ENCODE assay signal across 18 mouse cellular contexts in genomic region chr4:103540960-103541359, GRCm38 (mm10).
"Had no signal": no experiment of that assay in that cellular context is flagged by ENCODE, and none has a peak within 500 bp of the region (broad histone marks: within the 10 kb centered on the region; RNA-seq: fewer than 3 reads in every experiment).

No protein-coding gene starts in this region.

- H3K4me3 ChIP-seq: liver, embryonic 15.5 days; lung, embryonic 15.5 days; megakaryocyte, embryonic 14.5 days; midbrain, embryonic 13.5 days; midbrain, embryonic 15.5 days; neural tube, embryonic 12.5 days; stomach, embryonic 15.5 days had no signal

- ATAC-seq: liver, postnatal 0 days; lung, postnatal 0 days; midbrain, embryonic 13.5 days; midbrain, embryonic 15.5 days had no signal

- H3K4me2 ChIP-seq: liver, embryonic 15.5 days; lung, embryonic 15.5 days; midbrain, embryonic 11.5 days; midbrain, embryonic 13.5 days; midbrain, embryonic 15.5 days; neural tube, embryonic 12.5 days; stomach, embryonic 15.5 days had no signal

- H3K27ac ChIP-seq: liver, embryonic 15.5 days; lung, embryonic 15.5 days; macrophage; midbrain, embryonic 13.5 days; midbrain, embryonic 15.5 days; neural tube, embryonic 12.5 days; stomach, embryonic 15.5 days; stomach, postnatal 0 days had no signal

- H3K4me1 ChIP-seq: liver, embryonic 15.5 days; lung, embryonic 15.5 days; megakaryocyte, embryonic 14.5 days; midbrain, embryonic 15.5 days; neural tube, embryonic 12.5 days; stomach, embryonic 15.5 days had no signal

- DNase-seq: liver, postnatal 0 days; lung, postnatal 14 days; lung, postnatal 36 days; right cerebral cortex, postnatal 14 days; thymus, adult 18-20 months; thymus, postnatal 14 days; thymus, postnatal 36 days had no signal

- H3K27me3 ChIP-seq: liver, embryonic 15.5 days; lung, embryonic 15.5 days; megakaryocyte, embryonic 14.5 days; midbrain, embryonic 13.5 days; midbrain, embryonic 15.5 days; neural tube, embryonic 12.5 days; stomach, embryonic 15.5 days had no signal

- H3K9ac ChIP-seq: liver, embryonic 15.5 days; liver, postnatal 0 days; lung, embryonic 15.5 days; midbrain, embryonic 13.5 days; midbrain, embryonic 15.5 days; neural tube, embryonic 12.5 days; stomach, embryonic 15.5 days had no signal

- H3K36me3 ChIP-seq: liver, embryonic 15.5 days; lung, embryonic 15.5 days; midbrain, embryonic 13.5 days; midbrain, embryonic 15.5 days; neural tube, embryonic 12.5 days; stomach, embryonic 15.5 days had no signal

- H3K9me3 ChIP-seq: liver, embryonic 15.5 days; lung, embryonic 15.5 days; midbrain, embryonic 13.5 days; midbrain, embryonic 15.5 days; neural tube, embryonic 12.5 days; stomach, embryonic 15.5 days had no signal
